Mouse (Mus musculus) thymus, postnatal 4 days (tissue): ENCODE data around the gene Chid1.
A peak's percentile ranks its signal among the peaks of the same experiment; 100 is the strongest.

Experiments
- DNase-seq: peaks from one replicate; pipeline ENCODE4 v3.0.0; 2021

The Chid1 gene

DNA sequence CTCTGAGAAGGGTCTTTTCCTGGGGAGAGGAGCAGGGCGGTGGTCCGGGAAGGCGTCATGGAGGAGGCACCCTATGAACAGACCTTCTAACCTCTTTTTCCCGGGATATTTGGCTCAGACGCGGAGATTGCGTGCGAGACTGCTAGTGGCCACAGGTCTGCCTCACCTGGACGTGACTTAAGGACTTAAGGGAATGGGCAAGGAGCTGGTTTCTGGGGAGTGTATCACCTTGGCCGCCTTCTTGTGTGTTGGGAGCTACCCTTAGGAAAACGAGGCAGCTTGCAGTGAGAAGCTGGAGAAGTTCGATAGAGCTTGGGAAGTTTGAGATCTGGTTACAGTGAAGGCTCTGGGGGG lies 63.9 kb downstream of the Chid1 start:
- DNase-seq: no peak

DNA sequence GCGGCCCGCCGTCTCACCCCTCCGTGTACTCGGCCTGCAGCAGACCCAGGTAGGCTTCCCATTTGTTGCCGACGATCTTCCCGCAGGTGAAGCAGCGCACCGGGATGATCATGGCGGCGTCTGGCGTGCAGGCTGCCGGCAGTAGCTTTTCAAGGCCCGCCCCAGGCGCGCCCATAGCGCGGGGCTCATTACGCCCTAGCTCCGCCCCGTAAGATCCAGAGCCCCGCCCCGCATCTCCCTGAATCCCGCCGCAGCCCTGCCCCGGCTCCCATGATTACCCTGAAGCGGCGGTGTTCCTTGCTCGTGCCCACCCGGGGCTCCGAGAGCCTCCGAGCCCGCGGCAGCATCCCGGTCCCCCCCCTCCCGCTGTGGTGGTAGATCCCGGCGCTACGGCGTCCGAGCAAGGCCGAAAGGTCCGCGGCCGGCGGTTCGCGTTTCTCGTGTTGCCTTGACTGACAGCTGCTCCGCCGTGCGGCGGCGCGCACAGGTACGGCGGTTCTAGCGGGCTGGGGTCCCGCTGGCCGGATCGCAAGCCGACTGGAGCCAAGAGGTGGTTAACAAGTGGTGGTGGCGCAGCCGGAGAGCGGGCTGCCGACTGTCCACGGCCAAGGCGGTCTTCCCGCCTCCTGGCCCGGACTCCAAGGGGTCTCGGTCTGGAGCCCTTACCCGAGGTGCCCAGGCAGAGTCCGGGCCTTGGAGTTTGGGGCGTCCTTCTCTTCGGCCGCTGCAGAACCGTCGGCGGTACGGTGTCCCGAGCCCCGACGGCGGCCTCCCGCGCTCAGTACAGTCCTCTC lies 64.4 kb downstream of the Chid1 start, which contains the start of the genes Polr2l and Tspan4:
TSS of gene Polr2l (minus strand) at position 122 of the 794 bp plus-strand sequence.
TSS of gene Tspan4 (plus strand) at position 230 of the 794 bp plus-strand sequence.
- peak; percentile 91 for DNase-seq

DNA sequence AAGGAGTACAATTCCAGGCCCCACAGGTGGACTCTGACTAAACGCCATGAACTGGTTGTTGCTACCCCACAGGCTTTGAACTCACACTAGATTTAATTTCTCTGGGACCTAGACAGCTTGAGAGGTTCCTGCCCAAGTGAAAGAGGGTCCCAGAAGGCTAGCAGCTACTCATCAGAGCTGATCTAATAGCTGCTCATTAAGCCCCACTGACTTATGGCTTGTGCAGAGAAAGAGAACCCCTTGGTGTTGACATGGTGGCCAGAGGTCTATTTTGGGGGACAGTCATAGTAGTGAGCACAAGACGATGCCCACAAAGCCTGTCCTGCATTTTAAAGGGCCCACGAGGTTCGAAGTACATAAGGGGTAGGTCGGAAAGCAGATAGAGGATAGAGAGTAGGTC lies 65.5 kb downstream of the Chid1 start:
- DNase-seq: no peak

DNA sequence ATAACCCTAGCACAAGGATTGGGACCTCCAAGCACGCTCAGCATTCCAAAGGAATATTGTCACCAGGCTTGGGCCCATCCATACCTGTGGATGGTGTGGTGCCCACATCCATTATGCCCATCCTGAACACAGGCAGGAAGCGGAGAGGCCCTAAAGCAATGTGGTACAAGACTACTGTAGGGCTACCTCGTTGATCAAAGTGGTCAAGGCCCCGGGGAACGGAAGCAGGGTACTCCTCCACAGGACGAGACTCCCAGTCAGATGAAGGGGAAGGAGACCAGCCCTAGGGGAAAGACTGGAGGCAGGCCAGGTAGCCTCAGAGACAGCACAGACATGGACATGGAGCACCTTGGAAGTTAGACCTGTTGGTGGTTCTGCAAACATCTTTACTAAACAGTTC lies 66.9 kb downstream of the Chid1 start:
- no peak for DNase-seq

DNA sequence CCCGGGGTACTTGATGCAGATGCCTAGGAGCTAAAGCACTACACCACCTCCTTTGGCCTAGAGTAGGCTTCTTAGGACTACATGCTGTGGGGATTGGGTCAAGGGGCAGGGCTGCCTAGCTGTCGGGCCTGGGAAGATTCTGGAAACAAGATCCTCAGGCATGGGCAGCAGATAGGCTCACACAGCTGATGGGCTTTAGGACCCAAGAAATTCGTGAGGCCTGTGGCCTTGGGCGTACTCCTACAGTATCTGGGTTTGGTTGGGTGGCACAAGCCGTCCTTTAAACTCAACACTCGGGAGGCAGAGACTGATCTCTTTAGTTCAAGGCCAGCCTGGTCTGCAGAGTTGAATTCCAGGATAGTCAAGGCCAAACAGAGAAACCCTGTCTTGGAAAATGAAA lies 67.4 kb downstream of the Chid1 start:
- no peak for DNase-seq

DNA sequence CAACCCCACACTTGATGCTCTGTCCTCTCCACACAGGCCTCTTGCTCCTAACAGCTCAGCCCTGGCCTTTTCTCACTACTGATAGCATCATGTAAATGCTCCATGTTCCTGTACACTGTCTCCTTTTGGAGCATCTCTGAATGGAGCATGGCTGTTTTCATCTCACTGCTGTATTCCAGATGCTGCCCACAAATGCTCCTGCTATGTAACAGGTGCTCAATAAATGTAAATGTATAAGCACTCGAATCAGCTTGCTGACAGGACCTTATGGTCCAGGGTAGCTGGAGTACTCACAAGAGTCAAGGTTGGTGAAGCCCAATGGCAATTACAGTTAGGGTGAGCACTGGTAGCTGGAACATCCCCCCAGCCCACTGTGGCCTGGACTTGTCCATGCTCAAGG lies 68.4 kb downstream of the Chid1 start:
- no peak for DNase-seq

DNA sequence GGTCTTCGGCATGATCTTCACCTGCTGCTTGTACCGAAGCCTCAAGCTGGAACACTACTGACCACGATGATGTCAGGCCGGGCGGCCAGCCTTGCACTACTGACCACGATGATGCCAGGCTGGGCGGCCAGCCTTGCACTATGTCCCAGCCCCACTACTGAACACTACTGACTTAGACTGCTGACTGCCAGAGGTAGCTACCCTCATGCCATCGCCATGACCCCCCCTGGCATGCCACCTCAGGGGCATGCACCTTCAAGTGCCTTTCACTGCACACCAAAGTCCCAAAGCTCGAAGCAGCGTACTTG lies 69.1 kb downstream of the Chid1 start:
- no peak for DNase-seq

DNA sequence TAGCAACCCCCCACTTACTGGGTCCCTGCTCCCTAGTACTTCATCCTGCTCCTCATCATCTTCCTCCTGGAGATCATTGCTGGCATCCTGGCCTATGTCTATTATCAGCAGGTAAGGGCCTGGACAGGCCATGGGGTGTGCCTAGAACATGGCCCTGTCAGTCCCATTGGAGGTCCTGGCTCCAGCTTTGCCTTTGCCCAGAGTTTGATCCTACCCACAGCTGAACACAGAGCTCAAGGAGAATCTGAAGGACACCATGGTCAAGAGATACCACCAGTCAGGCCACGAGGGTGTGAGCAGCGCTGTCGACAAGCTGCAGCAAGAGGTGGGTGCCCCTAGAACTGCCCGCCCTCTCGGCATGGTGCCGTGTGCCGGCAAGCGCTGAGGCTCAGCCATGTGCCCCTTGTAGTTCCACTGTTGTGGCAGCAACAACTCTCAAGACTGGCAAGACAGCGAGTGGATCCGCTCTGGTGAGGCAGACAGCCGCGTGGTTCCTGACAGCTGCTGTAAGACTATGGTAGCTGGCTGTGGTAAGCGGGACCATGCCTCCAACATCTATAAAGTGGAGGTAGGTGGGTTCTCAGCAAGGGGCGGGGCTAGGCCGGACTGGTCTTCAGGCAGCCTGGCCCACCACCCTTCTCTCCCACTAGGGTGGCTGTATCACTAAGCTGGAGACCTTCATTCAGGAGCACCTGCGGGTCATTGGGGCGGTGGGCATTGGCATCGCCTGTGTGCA lies 69.6 kb downstream of the Chid1 start:
- no peak for DNase-seq

DNA sequence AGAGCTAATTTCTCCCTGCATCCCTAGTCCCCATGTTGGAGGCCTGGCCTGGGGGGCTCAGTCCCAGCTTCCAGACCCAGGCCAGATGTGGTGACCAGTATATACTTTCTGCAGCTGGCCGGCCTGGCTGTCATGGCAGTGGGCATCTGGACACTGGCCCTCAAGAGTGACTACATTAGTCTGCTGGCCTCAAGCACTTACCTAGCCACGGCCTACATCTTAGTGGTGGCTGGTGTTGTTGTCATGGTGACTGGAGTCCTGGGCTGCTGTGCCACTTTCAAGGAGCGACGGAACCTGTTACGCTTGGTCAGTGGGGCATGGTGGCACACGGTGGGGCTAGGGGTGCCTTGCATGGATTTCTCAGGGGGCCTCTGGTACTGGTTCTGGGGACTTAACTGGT lies 70.3 kb downstream of the Chid1 start:
- no peak for DNase-seq

DNA sequence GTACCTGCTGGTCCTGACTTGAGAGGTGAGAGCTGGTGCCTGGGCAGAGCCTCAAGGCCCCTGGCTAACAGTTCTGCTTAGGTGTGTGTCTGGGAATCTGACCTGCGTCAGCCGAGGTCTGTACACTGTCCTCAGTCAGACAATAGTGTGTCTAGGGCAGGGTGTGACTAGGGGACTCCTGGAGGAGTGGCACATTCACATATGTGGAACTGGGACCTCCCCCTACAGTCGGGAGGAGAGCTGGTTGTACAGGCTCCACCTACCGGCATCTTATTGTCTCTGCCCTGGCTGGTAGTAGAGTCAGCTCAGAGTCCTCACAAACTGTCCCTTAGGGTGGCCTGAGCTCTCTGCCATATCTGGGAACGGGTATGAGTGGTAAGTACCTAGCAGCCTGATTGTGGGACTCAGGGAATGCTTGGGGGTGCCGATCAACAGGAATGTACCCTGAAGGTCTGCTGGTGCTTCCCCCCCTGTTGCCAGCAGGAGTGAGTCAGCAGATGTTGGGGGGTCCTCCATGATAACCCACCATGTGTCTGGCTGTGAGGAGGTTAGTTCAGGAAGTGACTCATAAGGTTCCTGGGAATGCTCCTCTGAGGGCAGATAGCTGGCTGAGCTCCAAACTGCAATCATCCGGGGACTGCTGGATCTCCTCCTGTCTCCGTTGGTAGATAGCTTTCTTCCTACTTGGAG lies 71.0 kb downstream of the Chid1 start:
- peak; percentile 66 for DNase-seq

DNA sequence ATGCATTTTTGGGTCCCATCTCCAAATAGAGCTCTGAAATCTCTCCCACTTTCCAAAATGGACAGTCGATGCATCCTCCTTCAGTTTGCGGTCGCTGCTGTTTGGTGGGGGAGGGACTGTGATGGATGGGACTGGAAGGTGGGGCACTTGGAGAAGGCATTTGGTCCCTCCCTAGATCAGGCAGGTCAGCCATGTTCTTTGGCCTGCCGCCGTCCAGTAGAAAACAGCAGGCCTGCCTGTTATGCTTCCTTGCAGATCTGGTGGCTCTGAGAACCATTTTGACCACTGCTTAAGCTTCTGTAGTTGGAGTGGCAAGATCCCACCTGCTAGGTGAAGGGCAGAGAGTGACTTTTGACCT lies 71.5 kb downstream of the Chid1 start:
- no peak for DNase-seq

DNA sequence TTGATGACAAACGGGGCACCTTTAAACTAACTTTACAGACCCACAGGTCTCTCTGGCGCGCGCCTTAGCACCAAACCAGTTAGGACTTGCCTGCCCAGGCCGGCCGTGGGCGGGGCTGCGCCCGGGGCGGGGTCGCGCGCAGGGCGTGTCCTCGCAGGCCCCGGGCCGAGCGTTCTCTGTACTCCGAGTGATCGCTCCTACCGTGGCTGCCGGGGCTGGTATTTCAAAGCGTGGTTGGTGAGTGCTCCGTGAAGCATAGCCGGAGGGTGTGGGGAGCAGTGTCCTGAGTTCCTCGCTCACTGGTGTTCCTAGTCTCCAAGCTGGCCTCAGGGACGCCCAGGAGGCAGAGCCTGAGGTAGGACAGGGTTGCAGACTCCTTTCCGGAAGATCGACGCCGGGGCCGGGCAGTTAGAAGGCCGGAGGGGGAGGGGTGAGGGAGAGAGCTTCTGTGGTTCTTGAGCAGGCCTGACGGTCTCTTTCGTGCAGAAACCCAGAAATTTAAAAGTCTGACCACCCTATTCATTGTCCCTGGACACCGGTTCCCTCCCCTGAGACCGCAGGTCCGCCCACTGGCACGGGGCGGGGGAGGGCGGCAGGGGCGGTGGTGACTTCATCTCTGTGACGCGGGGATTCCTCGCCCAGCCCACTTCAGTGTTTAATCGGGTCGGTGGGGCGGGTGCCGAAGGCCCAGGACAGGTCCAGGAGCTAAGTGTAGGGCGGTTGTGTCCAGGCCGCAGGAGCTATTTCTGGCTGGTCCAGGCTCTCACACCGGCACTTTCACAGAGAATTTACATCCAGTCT lies 72.2 kb downstream of the Chid1 start, which contains the start of gene Cd151:
TSS of gene Cd151 (plus strand) at position 163 of the 801 bp plus-strand sequence.
- peak; percentile 79 for DNase-seq

DNA sequence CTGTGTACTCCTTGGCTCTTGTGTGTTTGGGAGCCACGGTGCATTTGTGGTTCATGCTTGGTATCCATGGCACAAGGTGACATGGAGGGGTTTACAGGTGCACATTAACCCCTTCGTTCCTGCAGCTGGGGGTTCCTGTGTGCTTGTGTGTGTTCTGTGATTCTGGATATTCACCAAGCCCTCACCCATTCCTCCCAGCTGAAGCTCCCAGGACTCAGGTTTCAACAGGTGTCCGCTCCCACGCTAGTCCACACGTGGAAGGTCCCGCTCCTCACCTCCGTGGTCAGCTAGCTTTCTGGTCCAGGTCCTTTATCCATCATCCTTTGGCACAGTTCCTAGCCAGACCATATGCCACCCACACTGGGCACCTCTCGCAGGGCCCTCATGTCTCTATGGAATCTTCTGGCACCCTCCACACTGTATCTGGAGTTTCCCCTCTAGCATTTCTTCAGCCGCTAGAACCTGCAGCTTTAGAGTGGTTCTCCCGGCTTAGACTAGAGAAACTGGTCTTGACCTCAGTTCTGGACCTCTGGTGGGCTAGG lies 73.0 kb downstream of the Chid1 start:
- DNase-seq: no peak

DNA sequence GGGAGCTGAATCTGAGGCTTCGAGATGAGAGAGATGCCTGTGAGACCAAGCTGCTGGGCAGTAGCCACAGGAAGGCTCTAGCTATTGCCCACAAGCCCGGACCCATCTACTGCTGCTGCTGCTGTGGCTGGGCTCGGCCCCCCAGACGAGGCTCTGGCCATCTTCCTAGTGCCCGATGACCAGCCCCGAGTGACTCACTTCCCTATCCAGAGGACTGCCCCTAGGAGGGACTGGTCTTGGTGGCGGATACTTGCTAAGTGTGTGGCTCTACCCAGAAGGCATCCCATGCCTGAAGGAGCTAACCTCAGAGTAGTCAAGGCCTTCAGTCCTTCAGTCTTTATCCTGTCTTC lies 73.6 kb downstream of the Chid1 start:
- DNase-seq: no peak

DNA sequence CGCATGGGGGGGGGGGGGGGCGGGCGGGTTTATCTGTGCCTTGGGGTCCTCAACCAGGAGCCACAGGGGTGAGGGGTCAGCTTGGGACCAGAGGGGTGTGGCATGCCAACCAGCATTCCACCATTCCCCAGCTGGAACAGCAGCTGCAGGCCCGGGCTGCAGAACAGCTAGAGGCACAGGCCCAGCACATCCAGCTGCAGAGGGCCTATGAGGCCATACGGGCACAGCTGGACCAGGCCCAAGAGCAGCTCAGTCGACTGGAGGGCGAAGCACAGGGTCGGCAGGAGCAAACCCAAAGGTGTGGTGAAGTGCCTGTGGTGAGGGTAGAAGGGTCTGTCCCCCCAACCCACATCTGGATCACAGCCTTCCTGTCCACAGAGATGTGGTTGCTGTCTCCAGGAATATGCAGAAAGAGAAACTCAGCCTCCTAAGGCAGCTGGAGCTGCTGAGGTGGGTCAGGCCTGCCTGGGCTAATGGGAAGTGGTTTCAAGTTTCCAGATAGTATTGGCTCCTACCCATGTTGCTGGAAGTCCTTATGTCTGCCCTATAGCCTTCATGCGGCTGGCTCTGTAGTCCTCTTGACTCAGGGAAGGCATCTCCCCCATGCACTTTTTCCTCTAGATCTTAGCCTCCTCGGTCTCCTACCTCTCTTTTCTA lies 74.1 kb downstream of the Chid1 start:
- DNase-seq: peak; percentile 21

DNA sequence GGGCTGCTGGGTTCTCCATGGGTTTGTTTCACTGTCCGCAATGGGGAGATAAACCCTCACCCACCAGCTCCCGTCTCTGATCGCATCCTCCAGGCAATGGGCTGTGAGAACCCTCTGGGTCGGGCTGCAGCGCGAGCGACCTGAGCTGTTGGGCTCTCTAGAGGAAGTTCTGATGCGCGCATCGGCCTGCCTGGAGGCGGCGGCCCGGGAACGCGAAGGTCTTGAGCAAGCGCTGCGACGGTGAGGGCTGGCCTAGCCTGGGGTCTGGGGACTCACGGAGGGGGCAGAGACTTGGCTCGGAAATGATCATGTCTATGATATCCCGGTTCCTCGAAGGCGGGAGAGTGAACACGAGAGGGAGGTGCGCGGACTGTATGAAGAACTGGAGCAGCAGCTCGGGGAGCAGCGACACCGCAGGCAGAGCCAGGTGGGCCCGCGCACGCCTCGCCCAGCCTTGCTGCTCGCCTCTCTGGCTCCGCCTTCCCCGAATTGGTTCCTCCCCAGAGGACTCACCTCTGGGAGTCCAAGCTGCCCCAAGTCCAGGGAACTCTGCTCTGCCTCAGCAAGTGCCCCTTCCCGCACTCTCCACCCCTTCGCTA lies 75.0 kb downstream of the Chid1 start:
- peak; percentile 76 for DNase-seq

DNA sequence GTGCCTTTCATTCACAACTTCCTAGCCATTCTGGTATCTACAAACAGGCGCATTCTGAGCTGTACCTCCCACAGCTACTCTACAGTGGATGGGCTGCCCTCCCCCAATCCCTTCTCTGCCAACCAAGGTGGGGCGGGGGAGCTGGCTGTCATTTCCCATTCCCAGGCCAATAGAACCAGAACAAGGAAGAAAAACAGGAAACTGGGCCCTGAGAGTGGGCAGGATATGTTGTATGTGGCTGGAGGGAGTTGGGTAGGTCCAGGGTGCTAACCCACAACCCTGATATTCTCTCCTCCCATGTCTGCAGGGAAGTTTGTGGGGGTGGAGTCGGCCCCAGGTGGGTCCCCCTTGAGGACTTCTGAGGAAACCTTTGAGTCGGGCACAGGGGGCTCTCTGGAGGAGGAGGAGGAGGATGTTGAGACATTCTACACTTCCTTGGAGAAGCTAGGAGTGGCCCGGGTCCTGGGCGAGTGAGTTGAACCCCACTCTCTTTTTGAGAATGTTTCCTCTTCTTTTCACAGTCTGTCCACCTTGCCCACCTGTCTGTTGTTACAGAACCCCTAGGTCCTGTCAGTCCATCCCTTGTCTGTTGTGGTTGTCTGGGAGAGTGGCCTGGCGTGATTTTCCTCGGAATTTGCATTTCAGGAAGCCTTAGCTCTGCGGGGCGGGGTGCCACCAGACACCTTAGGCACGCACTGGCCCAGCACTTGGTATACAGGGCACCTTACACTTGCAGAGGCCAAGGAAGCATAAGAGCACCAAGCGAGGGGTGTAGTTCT lies 75.6 kb downstream of the Chid1 start:
- DNase-seq: no peak

DNA sequence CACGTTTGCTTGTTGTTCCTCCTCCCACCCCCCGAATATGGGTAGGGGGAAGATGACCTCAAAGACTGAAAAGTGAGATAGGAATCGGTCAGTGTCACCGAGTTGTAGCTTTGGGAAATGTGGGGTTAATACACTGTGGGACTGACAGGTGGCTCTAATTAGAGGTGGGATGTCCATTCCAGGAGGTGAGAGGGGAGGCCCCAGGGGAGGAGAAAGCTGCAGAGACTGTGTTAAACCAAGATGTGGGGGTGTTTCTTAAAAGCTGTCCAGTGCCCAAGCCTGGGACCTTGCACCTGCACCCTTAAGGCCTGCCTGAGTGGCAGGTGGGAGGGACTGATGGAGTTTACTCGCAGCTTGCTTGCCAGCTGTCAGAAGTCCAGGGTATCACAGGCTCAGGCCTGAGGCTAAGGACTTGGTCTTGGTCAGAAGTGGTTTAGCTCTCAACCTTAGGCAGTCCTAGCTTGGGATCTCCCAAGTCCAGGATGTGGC lies 77.3 kb downstream of the Chid1 start:
- DNase-seq: no peak

DNA sequence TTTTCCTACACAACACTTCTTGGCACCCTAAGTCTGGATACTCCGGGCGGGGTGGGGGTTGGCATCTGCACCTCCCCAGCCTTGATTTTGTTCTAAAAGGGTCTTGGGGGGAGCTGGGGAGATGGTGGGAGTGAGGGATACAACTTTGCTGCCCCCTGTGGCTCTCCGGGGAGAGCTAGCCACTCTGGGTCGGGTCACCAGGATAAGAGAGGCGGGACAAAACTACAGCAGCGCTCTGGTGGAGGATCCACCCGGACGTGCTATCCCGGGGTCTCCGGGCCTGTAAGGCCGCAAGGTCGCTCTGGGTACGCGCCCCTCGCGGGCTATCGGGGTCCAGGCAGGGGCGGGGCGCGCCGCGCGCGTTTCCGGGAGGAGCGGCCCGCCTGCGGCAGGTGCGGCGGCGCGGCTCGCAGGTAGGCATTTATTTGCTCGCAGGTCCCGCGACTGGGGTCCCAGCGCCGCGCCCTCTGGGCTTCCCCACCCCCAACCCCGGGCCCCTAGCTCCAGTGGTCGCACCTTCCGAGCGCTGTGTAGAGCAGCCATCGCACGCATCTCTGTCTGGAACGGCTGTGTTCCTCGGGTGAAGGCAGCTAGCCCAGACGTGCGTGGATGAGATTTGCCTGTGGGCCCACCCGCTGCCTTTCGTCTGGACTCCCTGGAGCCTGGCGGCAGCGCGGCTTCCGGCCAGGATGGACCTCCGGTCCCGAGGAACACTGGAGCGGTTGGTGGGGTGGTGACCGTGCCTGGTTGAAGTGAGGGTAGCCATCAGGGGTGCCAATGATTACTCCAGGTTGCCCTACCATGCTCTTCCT lies 77.9 kb downstream of the Chid1 start:
- peak; percentile 60 for DNase-seq
